Mouse (Mus musculus): ENCODE measurements around the gene Ssty1.
"Not testable (repeated sequence)": the region's sequence is repeated elsewhere in the genome, so short reads cannot be mapped to it uniquely, and the experiment has no call there.

Ssty1 gene

GRCm38 (mm10) chrY:18088816-18089215, at the start of gene Ssty1:
Ssty1 (plus strand) TSS chrY:18089116.
- DNase-seq (ENCODE audit: low read depth, low spot score) = not testable (repeated sequence)

DNA sequence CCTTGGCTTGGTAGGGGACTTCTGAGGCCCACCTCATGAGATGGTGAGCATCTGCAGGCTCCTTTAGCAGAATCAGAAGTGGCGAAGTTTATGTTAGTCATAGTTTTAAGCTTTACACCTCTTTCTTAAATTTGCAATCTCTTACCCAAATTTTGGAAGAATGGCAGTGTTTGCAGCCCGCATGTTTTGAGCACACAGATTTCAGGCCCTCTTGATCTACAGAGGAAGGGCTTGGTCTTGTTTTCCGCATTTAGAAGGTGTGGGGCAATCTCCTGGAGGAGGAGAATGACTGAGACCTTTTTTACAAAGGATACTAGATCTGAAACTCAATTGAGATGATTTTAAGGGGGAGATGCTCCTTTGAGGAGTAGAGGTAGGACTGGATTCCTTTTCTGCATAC, 27.2 kb upstream of the Ssty1 start, which contains the start of gene Gm21764:
Gene Gm21764 (minus strand): TSS at position 101 of the 400 bp plus-strand sequence.
- not testable (repeated sequence) for DNase-seq (ENCODE audit: low read depth, low spot score)
